Mouse (Mus musculus) thymus, adult 2 months (tissue): Measurements from ENCODE around the gene Ppfia4. TPM values are rescaled to one million over a fixed set of nuclear protein-coding genes. Genes with fewer than 3 reads are reported as not detected.
A peak's percentile ranks its signal among the peaks of the same experiment; 100 is the strongest.

Experiments
- DNase-seq: peaks from one replicate; pipeline ENCODE4 v3.0.0; 2021
- H3K27ac ChIP-seq: fragments of 200-500 bp; 2 replicates; pipeline ENCODE4 v1.5.1; 2012; ENCODE audit warnings: low read length, control low read depth; ENCODE audit not compliant: control insufficient read depth, insufficient read depth
- H3K27me3 ChIP-seq: fragments of 200-500 bp; 2 replicates; pipeline ENCODE4 v1.6.1; 2012; ENCODE audit warnings: mild to moderate bottlenecking, low read length, moderate library complexity, mixed read lengths; ENCODE audit not compliant: control insufficient read depth, insufficient read depth
- H3K36me3 ChIP-seq: fragments of 200-500 bp; 2 replicates; pipeline ENCODE4 v1.6.1; 2012; ENCODE audit warnings: mild to moderate bottlenecking, low read length, moderate library complexity; ENCODE audit not compliant: control insufficient read depth, insufficient read depth
- H3K4me1 ChIP-seq: fragments of 200-500 bp; replicated peaks from 2 replicates; pipeline ENCODE4 v1.6.1; 2012; ENCODE audit warnings: low read length; ENCODE audit not compliant: control insufficient read depth, insufficient read depth
- H3K4me3 ChIP-seq: fragments of 200-500 bp; 2 replicates; pipeline ENCODE4 v1.5.1; 2012; ENCODE audit warnings: mild to moderate bottlenecking, low read length, control low read depth, moderate library complexity; ENCODE audit not compliant: control insufficient read depth, insufficient read depth
- CTCF ChIP-seq: fragments of 200-500 bp; IDR thresholded peaks from 2 replicates; pipeline ENCODE4 v1.5.1; 2012; ENCODE audit warnings: mild to moderate bottlenecking, control low read depth, low read length, moderate library complexity, borderline replicate concordance; ENCODE audit not compliant: control insufficient read depth, poor library complexity, insufficient read depth; ENCODE audit errors: extremely low read depth
- POLR2A ChIP-seq: fragments of 200-500 bp; IDR thresholded peaks from 2 replicates; pipeline ENCODE4 v1.6.1; 2012; ENCODE audit warnings: mild to moderate bottlenecking, low read length, control low read depth, moderate library complexity; ENCODE audit not compliant: control insufficient read depth, poor library complexity, insufficient read depth; ENCODE audit errors: extremely low read depth
- WGBS: fragments of 180-500 bp; shearing (Covaris S2); methylation state at CpG from one replicate; pipeline ENCODE4 v1.1.7; 2018; 5-methylcytosine and 5-hydroxymethylcytosine counted together
- polyA plus RNA-seq: library from polyadenylated mRNA; depleted of rRNA; stranded (reverse); fragments of >200 nt; gene quantifications from 2 replicates; pipeline ENCODE4 v1.2.3, GENCODE M21; 2012; rRNA removed

The Ppfia4 gene
- polyA plus RNA-seq = 13.6 and 17.2 TPM in 2 replicates

DNA sequence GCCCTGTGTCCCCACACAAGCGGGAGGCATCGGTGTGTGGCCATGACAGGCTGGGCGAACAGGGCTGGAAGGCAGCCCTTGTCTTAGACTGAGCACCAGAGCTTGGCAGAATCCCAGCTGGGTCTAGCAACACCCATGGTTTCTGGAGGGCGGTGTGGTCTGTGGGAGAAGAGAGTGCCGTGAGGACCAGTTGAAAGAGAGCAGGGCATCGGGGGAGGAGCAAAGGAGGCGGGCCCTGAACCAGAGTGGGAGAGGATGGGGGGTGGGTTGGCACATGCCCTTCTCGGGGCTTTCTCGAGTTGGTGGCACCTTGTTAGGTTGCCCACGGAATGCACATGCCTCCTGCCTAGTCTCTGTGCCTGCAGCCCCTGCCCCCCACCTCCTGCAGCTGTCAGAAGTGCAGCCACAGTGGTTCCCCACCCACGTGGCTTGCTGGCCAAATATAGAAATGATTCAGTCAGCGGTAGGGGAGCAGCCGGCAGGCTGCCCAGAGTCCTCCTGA lies at the start of gene Ppfia4:
Ppfia4 (minus strand) TSS at position 159 of the 502 bp plus-strand sequence.
- Histone ChIP-seq H3K4me3 (no peak within 1 kb of the TSS), H3K4me1 (peaks cover 44% of the 10 kb centered on the region), H3K27ac (no peak within 1 kb of the TSS), H3K27me3 (no peaks in the 10 kb centered on the region), H3K36me3 (no peaks in the 10 kb centered on the region)
- DNase-seq = peak; percentile 44
- WGBS = 3% methylated on average over 13 of the region's 13 CpGs
- no peak for TF ChIP-seq CTCF
- TF ChIP-seq POLR2A = no peak

DNA sequence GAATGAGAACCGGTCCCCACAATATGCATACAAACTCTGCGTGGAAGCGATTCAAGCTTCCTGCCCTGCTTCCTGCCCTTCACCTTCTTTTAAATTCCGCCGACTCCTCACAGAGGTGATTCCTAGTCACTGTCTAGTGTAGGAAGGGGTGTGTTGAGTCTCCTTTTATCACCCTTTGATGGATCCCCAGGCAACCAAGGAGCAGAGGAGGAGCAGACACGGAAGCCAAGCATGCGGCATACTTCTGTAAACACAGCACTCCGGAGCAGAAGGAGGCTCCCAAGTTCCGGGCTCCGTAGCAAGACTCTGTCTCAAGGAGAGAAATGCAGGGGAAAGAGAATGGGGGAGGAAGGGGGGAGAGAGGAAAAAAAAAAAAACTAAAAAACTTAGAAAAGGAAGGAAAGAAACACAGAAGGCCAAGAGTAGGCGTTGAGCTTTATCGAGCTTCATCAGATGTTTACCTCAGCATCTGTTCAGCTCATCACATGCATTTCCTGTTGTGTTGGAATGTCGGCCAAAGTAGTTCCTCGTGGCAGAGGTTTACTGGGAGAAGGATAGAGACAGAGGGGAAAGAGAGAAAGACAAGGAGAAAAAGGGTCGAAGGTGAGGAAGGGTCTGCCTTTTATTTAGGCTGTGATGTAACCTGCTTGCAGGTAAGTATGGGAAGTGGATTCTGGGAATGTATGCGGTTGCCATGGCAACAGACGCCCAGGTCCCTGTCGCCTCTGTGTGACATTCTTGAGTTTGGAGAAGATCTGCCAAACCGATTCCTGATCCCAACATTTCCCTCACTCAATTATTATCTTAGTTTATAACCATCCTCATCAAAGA lies 49.3 kb upstream of the Ppfia4 start:
- 10% methylated on average over 19 of the region's 19 CpGs for WGBS
- Histone ChIP-seq H3K27ac (no peak overlapping the region), H3K4me3 (no peak overlapping the region), H3K27me3 (no peaks in the 10 kb centered on the region; the same call in 1 of the 2 replicates), H3K4me1 (peaks cover 7% of the 10 kb centered on the region; the same call in 1 of the 2 replicates), H3K36me3 (no peaks in the 10 kb centered on the region)
- TF ChIP-seq POLR2A (no peak), CTCF (no peak)
- DNase-seq = no peak

DNA sequence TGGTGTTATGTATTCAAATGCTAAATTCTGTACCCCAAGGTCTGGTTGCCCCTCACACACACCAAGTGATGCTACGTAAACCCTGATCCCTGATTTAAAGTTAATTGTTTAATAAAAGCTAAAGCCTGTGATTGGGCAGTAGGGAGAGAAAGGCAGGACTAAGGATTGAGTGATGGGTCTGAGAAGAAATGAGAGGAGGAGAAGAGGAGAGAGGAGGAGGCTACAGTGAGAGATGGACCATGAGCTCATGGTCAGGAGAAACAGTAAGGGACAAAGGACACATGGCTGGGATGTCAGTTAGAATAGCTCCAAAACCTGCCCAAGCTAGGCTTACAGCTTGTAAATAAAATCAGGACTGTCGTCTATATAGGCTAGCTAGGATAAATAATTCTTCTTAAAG lies 48.3 kb upstream of the Ppfia4 start:
- TF ChIP-seq POLR2A = no peak
- no peak for TF ChIP-seq CTCF
- H3K4me1 ChIP-seq = peaks cover 7% of the 10 kb centered on the region; the same call in 1 of the 2 replicates
- WGBS = 92% methylated on average over 2 of the region's 2 CpGs
- H3K27me3 ChIP-seq = no peaks in the 10 kb centered on the region; the same call in 1 of the 2 replicates
- no peak overlapping the region for H3K4me3 ChIP-seq
- no peak overlapping the region for H3K27ac ChIP-seq
- no peaks in the 10 kb centered on the region for H3K36me3 ChIP-seq
- no peak for DNase-seq

DNA sequence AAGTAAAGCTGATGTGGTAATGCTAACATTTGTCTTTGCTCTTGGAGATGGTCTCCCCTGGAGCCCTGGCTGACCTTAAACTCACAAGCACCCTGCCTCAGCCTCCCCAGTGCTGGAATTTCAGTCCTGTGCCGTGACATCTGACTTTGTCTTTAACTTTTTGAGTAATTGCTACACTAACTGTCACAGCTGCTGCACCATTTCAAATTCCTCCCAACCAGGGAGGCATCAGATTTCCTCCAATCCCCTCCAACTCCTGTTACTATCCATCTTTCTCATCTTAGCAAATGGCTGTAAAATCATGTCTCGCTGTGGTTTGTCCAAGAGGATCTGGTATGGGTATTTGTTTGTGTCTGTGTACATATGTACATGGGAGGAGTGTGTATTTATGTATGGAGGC lies 41.4 kb upstream of the Ppfia4 start:
- no peaks in the 10 kb centered on the region for H3K4me1 ChIP-seq
- TF ChIP-seq CTCF = no peak
- H3K27me3 ChIP-seq = no peaks in the 10 kb centered on the region
- no peak for DNase-seq
- WGBS = 85% methylated on average over 2 of the region's 2 CpGs
- H3K4me3 ChIP-seq = no peak overlapping the region
- no peaks in the 10 kb centered on the region for H3K36me3 ChIP-seq
- H3K27ac ChIP-seq = no peak overlapping the region

DNA sequence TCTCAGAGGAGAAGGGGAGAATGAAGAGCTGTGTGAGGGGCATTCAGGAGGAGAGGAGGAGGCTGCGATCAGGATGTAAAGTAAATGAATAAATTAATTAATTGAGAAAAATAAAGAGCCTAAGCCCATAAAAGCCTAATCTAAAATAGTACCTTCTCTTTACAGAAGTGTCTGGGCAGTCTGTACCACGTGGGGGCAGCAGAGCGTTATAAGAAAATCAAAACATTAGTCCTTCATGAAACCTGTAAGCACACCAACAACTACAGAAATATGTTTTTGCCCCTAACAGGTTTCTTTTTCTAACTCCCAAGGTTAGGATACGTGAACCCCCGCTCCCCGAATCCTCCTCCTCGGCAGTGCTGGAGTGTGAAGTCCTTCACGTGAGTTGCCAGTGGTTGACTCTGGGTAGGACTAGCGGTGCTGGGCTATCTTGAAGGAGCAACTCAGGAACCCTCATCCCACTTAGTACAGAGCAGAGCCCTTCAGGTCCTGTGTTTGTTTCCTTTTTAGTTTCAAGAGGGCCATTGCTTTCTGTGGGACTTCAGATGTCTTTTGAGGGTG lies 36.1 kb upstream of the Ppfia4 start:
- no peaks in the 10 kb centered on the region for H3K4me1 ChIP-seq
- no peak for TF ChIP-seq CTCF
- TF ChIP-seq POLR2A = no peak
- no peaks in the 10 kb centered on the region for H3K27me3 ChIP-seq
- no peak overlapping the region for H3K4me3 ChIP-seq
- peak; percentile 53 for DNase-seq
- no peaks in the 10 kb centered on the region for H3K36me3 ChIP-seq
- H3K27ac ChIP-seq = no peak overlapping the region
- WGBS = 56% methylated on average over 9 of the region's 9 CpGs

DNA sequence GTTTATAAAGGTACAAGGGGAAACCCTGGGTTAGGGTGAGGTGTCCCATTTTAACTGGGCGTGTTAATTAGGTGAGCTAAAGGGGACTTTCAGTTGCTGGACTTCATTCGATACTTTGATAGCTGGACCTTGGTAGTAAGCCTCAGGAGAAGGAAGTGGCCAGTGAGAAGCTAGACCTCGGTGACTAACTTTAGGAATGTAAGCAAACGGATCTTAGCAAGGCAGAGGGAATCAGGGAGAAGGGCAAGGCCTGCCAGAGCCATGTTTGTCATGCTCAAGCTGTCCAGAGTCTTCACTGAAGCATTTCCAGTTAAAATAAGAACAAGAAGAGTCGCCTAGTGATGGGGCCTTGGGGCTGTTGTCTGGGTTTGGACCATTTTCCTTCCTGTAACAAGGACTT lies 32.8 kb upstream of the Ppfia4 start:
- TF ChIP-seq POLR2A (no peak), CTCF (no peak)
- H3K4me3 ChIP-seq = no peak overlapping the region
- peaks cover 5% of the 10 kb centered on the region for H3K4me1 ChIP-seq
- no peak overlapping the region for H3K27ac ChIP-seq
- DNase-seq = no peak
- no peaks in the 10 kb centered on the region for H3K27me3 ChIP-seq
- no peaks in the 10 kb centered on the region for H3K36me3 ChIP-seq
- WGBS = 79% methylated on average over 5 of the region's 5 CpGs

DNA sequence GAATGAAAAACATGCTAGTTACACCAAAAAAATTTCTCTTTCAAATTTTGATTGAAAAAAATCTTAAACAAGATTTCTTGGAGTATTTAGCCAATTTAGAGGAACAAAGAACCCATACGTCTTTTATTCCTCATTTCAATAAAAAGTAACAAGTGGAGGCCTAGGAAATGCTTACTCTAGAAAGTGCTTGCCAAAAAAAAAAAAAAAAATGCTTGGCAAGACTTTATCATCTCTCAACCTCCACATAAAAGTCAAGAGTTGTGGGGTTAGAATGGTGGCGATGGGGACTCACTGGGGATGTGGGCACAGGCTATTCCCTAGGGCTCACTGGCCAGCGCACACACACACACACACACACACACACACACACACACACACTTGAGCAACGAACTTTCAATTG lies 30.5 kb upstream of the Ppfia4 start:
- WGBS = 89% methylated on average over 4 of the region's 4 CpGs
- TF ChIP-seq CTCF (no peak), POLR2A (no peak)
- H3K27ac ChIP-seq = no peak overlapping the region
- peaks cover 4% of the 10 kb centered on the region; the same call in 1 of the 2 replicates for H3K36me3 ChIP-seq
- DNase-seq = no peak
- H3K4me3 ChIP-seq = no peak overlapping the region
- H3K27me3 ChIP-seq = no peaks in the 10 kb centered on the region
- peaks cover 5% of the 10 kb centered on the region for H3K4me1 ChIP-seq
